Mouse (Mus musculus) embryo, embryonic 10 days (tissue): ENCODE measurements around the gene Ing3.

Source experiments
- DNase-seq: peaks from one replicate; pipeline ENCODE4 v3.0.0-alpha.2; 2015; ENCODE audit warnings: low spot score

Gene Ing3

GRCm38 (mm10) chr6:21991151-21991550 is 41.8 kb downstream of the Ing3 start:
- no peak for DNase-seq

DNA sequence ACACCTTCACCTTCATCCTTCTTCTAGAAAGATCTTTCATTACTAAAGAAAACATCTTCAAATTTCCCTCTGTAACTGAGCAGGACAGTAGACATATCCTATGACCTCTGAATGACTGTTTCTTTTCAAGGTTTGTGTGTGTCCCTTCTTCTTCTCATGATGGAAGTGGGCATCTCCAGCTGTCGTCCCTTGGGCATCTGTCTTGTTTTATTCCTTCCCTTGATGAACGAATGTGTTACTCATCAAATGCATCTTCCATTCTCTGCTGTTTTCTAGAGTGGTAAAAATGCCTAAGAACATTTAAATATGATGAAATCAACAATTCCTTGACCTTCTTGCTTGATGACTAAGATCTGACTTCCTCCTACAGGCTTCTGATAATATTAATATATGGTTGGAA is 43.7 kb downstream of the Ing3 start:
- no peak for DNase-seq

DNA sequence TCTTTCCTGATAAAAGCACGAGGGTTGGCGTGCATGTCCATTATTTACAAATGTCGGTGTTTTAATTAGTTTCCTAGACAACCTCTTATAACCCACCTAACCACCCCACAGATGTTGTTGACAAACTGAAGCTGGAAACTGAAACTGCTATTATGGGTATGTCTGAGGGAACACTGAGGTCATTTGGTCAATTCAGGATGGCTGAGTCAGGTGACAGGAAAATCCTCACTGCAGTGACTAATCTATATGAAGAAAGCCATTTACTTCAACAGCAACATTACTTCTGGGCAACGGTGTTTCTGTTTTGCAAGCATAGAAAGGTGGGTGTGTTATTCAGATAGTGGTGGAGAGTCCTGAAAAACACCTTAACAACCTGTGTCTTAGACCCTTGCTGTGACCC is 48.8 kb downstream of the Ing3 start:
- no peak for DNase-seq

DNA sequence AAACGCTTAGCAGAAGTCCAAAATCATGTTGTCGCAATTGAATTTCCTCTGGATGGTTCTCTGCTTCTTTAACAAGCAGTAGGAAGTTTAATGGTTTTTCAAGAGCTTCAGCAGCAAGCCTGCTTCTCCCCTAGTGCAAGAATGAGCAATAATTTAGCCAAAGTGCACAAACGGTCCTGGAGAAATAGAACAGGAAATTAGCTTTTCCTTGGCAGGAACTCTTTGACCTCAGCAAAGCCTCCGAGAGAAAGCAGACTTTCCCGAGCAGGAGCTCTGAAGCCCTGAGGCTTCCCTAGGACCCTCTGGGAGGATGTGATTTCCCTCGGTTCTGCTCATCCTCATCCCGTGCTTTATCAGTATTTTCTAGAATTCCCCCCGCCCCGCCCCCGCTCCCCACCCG is 49.7 kb downstream of the Ing3 start:
- DNase-seq: peak; percentile 48

DNA sequence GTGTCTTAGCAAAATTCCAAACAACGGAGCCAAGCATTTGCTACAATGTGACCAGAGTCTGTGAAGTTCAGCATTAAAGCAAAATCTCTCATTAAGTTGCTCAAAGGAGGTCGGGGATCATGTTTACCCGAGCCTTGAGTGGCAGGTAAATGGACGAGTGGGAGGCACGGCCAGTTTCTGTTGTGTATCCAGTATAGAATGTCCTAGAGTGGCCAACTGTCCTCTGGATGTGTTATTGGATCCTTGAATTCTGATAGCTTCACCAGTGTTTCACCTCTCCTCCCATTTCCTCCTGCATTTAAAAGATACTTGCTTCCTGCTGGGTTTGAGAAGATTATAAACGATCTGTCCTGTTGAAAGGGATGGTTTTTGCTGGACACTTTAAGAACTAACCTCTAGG is 50.7 kb downstream of the Ing3 start:
- peak; percentile 65 for DNase-seq

GRCm38 (mm10) chr6:22000881-22001280 is 51.5 kb downstream of the Ing3 start:
- DNase-seq: no peak

DNA sequence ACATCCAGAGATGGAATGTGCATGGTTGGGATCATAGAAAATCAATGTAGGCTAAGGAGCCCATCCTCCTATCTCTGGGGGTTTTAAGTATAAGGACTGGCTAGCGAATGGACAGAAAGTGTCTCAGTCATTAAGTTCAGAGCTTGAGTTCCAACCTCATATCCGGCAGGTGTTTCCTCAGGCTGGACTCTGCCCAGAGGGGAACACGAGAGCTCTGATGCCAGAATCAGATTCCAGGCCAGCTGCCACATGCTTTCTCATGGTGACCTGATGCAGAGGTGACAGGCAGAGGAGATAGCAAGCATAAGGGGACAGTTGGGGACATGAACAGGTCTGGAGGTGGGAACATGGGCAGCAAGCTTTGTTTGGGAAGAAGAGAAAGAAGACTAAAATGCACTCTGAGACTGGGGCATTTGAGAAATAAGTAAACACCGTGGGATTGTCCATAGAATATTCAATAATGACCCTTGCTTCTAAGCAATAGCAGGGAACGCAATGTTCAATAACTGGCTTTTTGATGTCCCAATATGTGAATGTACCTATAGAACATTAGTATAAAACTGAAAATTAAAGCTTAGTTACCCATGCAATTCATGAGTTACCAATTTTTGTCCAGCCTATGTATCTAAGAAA is 52.0 kb downstream of the Ing3 start:
- no peak for DNase-seq

GRCm38 (mm10) chr6:22002521-22003199 is 53.3 kb downstream of the Ing3 start:
- no peak for DNase-seq

GRCm38 (mm10) chr6:22003200-22003587 is 53.8 kb downstream of the Ing3 start:
- peak; percentile 79 for DNase-seq

- DNase-seq: no peak
Observed at GRCm38 (mm10) chr6:22003959-22004543, 54.7 kb downstream of the Ing3 start.

GRCm38 (mm10) chr6:22008346-22008745 is 59.0 kb downstream of the Ing3 start:
- no peak for DNase-seq

DNA sequence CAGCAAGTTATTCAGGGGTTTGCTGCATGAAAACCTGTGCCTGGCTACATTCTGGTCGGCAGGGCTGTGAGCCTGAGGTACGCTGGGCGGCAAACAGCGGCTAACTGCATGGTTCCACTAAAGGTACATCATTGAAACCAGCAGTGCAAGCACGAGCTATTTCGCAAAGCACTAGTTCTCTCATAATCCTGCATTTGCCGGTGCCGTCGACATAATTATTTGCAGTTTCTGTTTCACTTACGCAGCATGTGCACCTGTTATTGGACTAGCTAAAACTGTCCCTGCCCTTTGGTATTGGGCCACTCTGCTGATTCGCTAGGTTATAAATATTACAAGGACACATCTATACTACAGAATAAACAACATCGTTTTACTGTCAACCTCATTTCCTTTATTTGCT is 60.9 kb downstream of the Ing3 start:
- no peak for DNase-seq

DNA sequence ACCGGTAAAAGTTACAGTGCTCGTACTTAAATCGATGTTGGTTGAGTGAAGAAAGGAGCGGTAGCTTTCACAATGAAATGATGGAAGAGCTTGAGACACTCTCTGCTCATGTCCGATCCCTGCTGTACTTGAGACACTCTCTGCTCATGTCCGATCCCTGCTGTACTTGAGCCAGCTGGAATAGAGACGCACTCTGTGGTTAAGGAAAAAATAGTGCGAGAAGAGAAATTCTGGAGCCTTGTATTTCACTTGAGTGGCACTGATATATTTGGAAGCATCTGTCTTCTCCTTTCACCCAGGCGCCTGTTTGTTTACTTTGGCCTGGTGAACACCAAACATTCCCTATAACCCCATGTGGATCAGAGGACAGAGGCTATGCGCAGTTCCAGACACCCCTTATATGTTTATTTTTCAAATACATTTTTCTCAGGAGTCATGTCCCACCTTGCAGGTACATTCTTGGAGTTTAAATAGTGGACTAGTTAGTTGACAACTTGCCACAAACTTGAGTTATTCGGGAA is 61.5 kb downstream of the Ing3 start:
- no peak for DNase-seq

- DNase-seq: no peak
Observed at GRCm38 (mm10) chr6:22011546-22011945, 62.2 kb downstream of the Ing3 start.

DNA sequence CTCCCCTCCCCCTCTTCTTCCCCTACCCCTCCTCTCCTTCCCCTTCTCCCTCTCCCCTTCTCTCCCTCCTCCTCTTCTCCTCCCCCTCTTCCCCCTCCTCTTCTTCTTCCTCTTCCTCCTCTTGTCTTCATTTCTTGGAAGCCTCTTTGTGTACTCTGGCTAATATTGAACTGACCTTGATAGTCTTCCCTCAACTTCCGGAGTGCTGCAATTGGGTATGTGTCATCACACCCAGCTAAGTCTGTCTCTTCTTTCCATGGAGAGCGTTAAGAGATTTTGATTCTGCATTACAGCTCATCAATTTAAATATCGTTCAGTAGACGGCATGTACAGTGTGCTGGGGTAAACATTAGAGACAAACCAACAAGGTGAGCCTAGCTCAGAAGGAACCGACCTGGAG is 62.7 kb downstream of the Ing3 start:
- no peak for DNase-seq

DNA sequence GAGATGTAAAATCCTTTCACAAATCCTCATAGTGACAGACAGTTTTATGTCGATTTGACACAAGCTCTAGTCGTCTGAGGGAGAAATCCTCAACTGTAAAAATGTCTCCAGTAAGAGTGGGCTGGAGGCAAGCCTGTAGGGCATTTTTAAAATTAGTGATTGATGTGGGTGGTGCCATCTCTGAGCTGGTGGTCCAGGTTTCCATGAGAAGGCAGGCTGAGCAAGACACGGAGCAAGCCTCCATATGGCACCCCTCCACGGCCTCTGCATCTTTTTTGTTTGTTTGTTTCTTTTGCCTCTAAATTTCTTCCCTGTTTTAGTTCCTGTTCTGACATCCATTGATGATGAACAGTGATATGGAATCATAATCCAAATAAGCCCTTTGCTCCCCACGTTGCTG is 63.1 kb downstream of the Ing3 start:
- DNase-seq: no peak

DNA sequence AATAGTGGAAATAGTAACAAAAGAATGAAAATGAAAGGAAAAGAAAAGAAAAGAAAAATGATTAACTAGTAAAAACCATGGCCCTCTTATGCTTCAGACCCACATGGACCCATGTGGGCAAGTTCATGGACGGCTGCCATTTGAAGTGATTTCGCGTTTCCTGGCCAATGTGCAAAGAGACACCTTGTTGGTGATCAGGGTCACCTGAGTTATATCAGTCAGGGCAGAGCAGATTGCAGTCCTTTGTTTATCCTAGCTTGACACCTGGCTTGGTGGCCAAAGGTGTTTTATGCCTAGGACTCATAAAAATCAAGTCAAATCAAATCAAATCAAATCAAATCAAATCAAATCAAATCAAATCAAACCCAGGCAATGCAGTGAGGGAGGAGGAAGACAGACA is 64.0 kb downstream of the Ing3 start:
- DNase-seq: no peak

DNA sequence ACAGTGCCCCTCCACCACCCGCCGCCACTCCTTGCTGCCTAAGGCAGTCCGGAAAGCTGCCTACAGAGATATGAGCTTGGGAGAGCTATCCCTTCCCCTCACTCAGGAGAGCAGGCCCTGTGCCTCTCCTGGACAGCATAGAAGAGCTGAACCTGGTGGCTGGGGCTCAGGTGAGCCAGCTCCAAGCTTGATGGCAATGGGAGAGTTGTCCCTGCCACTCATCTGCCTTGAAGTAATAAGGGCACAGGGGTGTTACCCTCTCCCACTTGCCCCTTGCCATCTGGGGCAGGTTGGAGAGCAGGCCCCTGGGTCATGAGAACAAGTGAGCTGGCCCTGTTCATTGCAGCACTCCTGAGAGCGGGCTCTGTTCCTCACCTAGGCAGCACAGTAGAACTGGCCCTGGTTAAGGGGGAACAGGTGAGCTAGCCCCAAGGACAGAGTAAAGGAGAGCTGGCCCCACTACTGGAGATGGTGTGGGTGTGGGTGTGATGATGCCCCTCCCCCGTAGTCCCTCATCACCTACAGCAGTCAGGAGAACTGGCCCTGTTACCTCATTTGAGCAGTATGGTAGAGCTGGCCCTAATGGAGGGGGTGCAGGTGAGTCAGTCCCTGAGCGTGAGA is 65.0 kb downstream of the Ing3 start:
- DNase-seq: no peak

DNA sequence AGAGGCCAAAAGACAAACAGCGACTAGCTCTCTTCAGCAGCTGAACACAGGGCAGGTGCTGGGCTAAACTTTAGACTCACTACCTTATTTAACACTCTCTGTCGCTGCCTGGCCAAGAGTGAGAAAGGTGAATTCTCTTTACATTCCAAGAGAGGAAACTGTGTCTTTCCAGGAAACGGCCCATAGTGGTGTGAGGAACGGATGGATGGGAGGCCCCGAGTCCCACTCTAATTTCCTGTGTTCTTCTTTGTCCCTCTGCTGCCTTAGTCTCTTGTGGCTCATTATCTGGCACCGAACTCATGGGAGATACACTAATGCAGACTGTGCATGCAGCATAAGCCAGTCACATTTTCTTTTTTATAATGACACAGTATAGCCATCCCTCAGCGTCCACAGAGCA is 68.3 kb downstream of the Ing3 start:
- DNase-seq: no peak

DNA sequence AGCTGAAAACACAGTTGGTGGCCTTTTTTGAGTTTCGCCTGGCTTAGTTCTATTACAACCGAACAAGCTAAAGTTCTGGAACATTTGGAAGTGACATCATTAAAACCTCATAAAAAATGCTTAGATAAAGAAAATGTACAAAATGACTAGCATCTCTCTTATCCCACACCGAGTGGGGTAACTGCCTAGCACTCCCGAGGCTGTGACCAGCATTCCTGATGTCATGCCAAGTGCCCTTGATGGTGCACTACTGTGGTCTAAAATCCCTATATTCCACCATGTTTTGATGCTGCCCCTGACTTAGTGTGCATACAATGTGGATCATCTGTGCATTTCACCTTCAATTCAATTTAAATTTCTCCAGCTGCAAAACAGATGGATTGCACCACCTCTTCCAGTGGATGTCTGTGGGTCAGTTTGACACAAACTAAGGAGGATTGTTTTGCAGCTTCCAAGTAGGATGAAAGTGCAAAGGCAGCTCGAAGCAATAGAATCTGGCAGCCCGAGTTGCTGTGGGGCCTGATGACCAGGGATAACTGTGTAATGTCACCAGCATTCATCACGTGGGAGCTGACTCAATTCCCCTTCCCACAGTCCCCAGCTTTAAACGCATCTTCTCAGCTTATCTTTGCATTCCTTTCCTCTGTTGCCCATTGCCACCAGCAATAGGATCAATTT is 69.5 kb downstream of the Ing3 start:
- DNase-seq: no peak

- DNase-seq: no peak
Observed at GRCm38 (mm10) chr6:22019637-22020036, 70.3 kb downstream of the Ing3 start.

- DNase-seq: no peak
Observed at GRCm38 (mm10) chr6:22020696-22021095, 71.3 kb downstream of the Ing3 start.

DNA sequence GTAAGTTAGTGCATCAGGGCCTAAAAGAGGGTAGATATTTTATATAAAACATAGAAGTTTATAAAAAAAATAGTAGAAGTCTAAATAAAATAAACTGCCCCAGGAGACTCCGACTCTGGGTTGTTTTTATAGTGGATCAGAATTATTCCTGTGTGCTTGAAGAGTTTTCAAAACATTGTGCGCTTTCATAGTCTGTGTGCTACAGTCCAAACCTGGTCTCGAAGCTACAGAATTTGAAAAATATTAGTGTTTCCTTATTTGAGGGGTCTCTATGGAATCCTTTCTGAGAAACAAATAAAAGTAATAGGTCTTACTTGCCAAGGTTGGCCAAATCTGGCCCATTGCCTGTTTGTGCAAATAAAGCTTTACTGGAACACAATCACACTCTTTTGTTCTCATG is 71.9 kb downstream of the Ing3 start:
- no peak for DNase-seq
